Mouse (Mus musculus): ENCODE measurements at regions not wholly inside any gene's neighbourhood (a gene's known extent, or its start where the extent isn't known, plus 50 kb on each side); places are given as distances from the start of the nearest gene placed in this dataset.
"Not testable (repeated sequence)": the region's sequence is repeated elsewhere in the genome, so short reads cannot be mapped to it uniquely, and the experiment has no call there.

- not testable (repeated sequence) for ATAC-seq (ENCODE audit: extremely low read depth, insufficient number of reproducible peaks, low FRiP score, poor library complexity, severe bottlenecking)
Observed at GRCm38 (mm10) chr10:85731163-85731562, 98.1 kb upstream of the Pwp1 start.

GRCm38 (mm10) chr10:85731796-85732388 is 97.4 kb upstream of the Pwp1 start:
- ATAC-seq (ENCODE audit: extremely low read depth, insufficient number of reproducible peaks, low FRiP score, poor library complexity, severe bottlenecking) = peak; percentile 23; the same call in 1 of the 2 replicates

GRCm38 (mm10) chr10:85737796-85738195 is 91.5 kb upstream of the Pwp1 start:
- ATAC-seq (ENCODE audit: extremely low read depth, insufficient number of reproducible peaks, low FRiP score, poor library complexity, severe bottlenecking) = no peak

GRCm38 (mm10) chr10:85739008-85739407 is 90.3 kb upstream of the Pwp1 start:
- ATAC-seq (ENCODE audit: extremely low read depth, insufficient number of reproducible peaks, low FRiP score, poor library complexity, severe bottlenecking) = no peak

- not testable (repeated sequence) for ATAC-seq (ENCODE audit: extremely low read depth, insufficient number of reproducible peaks, low FRiP score, poor library complexity, severe bottlenecking)
Observed at GRCm38 (mm10) chr10:85739565-85739964, 89.7 kb upstream of the Pwp1 start.

- ATAC-seq (ENCODE audit: extremely low read depth, insufficient number of reproducible peaks, low FRiP score, poor library complexity, severe bottlenecking) = no peak
Observed at GRCm38 (mm10) chr10:85741972-85742371, 87.3 kb upstream of the Pwp1 start.

- ATAC-seq (ENCODE audit: extremely low read depth, insufficient number of reproducible peaks, low FRiP score, poor library complexity, severe bottlenecking) = not testable (repeated sequence)
Observed at GRCm38 (mm10) chr10:85745390-85745789, 83.9 kb upstream of the Pwp1 start.

- ATAC-seq (ENCODE audit: extremely low read depth, insufficient number of reproducible peaks, low FRiP score, poor library complexity, severe bottlenecking) = peak; percentile 39
Observed at GRCm38 (mm10) chr10:85745818-85746217, 83.5 kb upstream of the Pwp1 start.

GRCm38 (mm10) chr10:85749549-85749948 is 79.7 kb upstream of the Pwp1 start:
- not testable (repeated sequence) for ATAC-seq (ENCODE audit: extremely low read depth, insufficient number of reproducible peaks, low FRiP score, poor library complexity, severe bottlenecking)

- ATAC-seq (ENCODE audit: extremely low read depth, insufficient number of reproducible peaks, low FRiP score, poor library complexity, severe bottlenecking) = no peak
Observed at GRCm38 (mm10) chr10:85775035-85775434, 54.3 kb upstream of the Pwp1 start.

All from neutrophil, adult 5-6 weeks (primary cell).